Mouse (Mus musculus): Measurements from ENCODE around the gene Olfr314. TPM values are rescaled to one million over a fixed set of nuclear protein-coding genes. Genes with fewer than 3 reads are reported as not detected.

The Olfr314 gene
- total RNA-seq, 2 experiments from 2014 or later, result not detected

GRCm38 (mm10) chr11:58832541-58832940 is 49.8 kb downstream of the Olfr314 start:
- DNase-seq, result peak in 1 of 2 experiments; percentile 3

Other genes starting within 250 kb of the Olfr314 start
- not detected for gene Olfr330, start 248.1 kb upstream of the Olfr314 start, total RNA-seq (2021)
- gene Olfr329-ps, start 236.5 kb upstream of the Olfr314 start, total RNA-seq (2021), result not detected
- gene Olfr328, start 227.3 kb upstream of the Olfr314 start, total RNA-seq (2021), result under 1 TPM in 1 of 2 experiments, not detected in 1; 0.15 TPM
- gene Olfr224, start 212.4 kb upstream of the Olfr314 start, total RNA-seq (2021), result not detected
- gene Olfr325, start 205.2 kb upstream of the Olfr314 start, total RNA-seq (2021), result not detected
- not detected for gene Olfr324, start 187.8 kb upstream of the Olfr314 start, total RNA-seq (2021)
- not detected for gene 2210407C18Rik, start 166.9 kb upstream of the Olfr314 start, total RNA-seq (2021)
- gene Olfr323, start 152.5 kb upstream of the Olfr314 start, total RNA-seq (2021), result not detected
- gene Trim58, start 142.5 kb upstream of the Olfr314 start, total RNA-seq (2021), result not detected
- not detected for gene Olfr322, start 124.2 kb upstream of the Olfr314 start, total RNA-seq (2021)
- not detected for gene Olfr320, start 101.9 kb upstream of the Olfr314 start, total RNA-seq (2021)
- not detected for gene Olfr319, start 83.8 kb upstream of the Olfr314 start, total RNA-seq (2021)
- not detected for gene Olfr318, start 58.9 kb upstream of the Olfr314 start, total RNA-seq (2021)
- under 1 TPM in 1 of 2 experiments, not detected in 1; 0.20 TPM for gene Olfr317, start 43.7 kb upstream of the Olfr314 start, total RNA-seq (2021)
- under 1 TPM; 0.45 to 0.48 TPM for gene Olfr316, start 30.2 kb upstream of the Olfr314 start, total RNA-seq (2021)
- gene Olfr315, start 9.8 kb upstream of the Olfr314 start, total RNA-seq (2021), result not detected
- 1 to 10 TPM; 5.9 to 7.5 TPM for gene Fam183b, start 19.0 kb downstream of the Olfr314 start, total RNA-seq (2021)
- gene Olfr313, start 32.0 kb downstream of the Olfr314 start, total RNA-seq (2021), result not detected
- gene Olfr312, start 46.3 kb downstream of the Olfr314 start, total RNA-seq (2021), result not detected
- not detected for gene Olfr311, start 56.3 kb downstream of the Olfr314 start, total RNA-seq (2021)
- 10 to 100 TPM; 19.3 to 20.0 TPM for gene Gm12258, start 64.2 kb downstream of the Olfr314 start, total RNA-seq (2021)
- gene 2810021J22Rik, start 84.3 kb downstream of the Olfr314 start, total RNA-seq (2021), result 10 to 100 TPM in 1 of 2 experiments, 1 to 10 TPM in 1; 9.7 to 12.2 TPM
- gene Zfp39, start 121.3 kb downstream of the Olfr314 start, total RNA-seq (2021), result 1 to 10 TPM; 8.4 to 9.2 TPM
- under 1 TPM in 1 of 2 experiments, not detected in 1; 0.12 TPM for gene Btnl10, start 135.0 kb downstream of the Olfr314 start, total RNA-seq (2021)
- 100 to 1,000 TPM; 478 to 523 TPM for gene Rnf187, start 156.0 kb downstream of the Olfr314 start, total RNA-seq (2021)
- gene Hist3h2ba, start 166.0 kb downstream of the Olfr314 start, total RNA-seq (2021), result 10 to 100 TPM; 88.8 to 93.5 TPM
- 10 to 100 TPM; 73.2 to 83.2 TPM for gene Hist3h2a, start 171.7 kb downstream of the Olfr314 start, total RNA-seq (2021)
- gene Trim17, start 171.7 kb downstream of the Olfr314 start, total RNA-seq (2021), result 1 to 10 TPM; 5.6 to 6.2 TPM
- 10 to 100 TPM; 28.8 to 29.3 TPM for gene Trim11, start 195.1 kb downstream of the Olfr314 start, total RNA-seq (2021)

Measured in layer of hippocampus, postnatal 36 days (tissue).